Mouse (Mus musculus): Measurements from ENCODE around the gene Arid1b. TPM values are rescaled to one million over a fixed set of nuclear protein-coding genes. Genes with fewer than 3 reads are reported as not detected.

The Arid1b gene
- total RNA-seq, 2 experiments from 2014 or later = 15.2 to 23.0 TPM

DNA sequence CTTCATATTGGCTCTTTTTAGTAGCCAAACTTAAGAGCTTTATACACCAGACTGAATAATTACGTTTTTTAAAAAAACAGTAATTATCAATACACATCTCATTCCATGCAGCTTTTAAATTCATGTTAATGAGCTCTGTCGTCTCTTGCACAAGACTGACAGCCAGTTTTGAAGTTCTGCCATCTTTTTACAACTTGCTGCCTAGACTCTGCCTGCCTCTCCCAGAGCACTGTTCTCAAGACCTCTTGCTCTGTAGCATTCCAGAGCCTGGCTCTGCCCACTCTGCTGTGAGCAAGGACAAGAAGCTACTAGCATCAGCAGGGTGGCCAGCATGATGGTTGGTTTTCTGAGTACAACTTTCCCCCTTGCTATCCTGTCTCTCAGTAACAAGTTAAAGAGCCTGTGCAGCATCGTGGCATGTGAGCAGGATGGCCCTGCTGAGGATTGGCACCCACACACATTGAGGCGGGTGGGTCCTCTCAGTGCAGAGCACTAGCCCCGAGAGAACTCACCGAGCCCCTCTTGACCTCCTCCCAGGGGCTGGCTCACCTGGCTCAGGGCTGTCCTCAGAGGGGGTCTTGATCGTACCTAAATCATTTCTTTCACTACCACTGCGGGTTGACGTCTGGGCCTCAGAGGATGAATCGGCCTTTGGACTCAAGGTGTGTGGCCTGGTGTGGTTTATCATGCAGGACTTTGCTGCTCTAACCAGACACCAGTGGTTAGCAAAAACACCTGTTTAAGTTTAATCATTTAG, 209.4 kb downstream of the Arid1b start:
- ATAC-seq (ENCODE audit: poor library complexity, severe bottlenecking) = no peak

GRCm38 (mm10) chr17:5204103-5204665, 210.1 kb downstream of the Arid1b start:
- no peak for ATAC-seq (ENCODE audit: poor library complexity, severe bottlenecking)

DNA sequence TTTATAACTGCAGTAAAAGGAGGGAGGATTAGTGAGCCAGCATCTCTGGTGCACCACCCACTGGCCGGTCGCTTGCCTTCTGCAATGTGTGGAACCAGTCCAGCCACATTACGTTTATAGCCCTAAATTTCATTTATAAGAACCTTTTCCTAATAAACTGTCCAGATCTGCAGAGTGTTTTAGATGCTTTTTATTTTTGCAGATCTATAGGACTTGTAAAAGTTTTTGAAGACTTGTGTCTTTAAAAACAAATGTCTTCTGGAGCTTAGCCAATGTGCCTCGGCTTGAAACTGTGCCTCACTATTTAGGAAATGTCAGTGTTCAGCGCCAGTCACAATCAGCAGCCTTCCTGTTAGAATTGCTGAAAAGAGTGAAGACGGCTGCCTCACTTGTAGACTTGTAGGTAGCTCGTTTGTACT, 211.0 kb downstream of the Arid1b start:
- ATAC-seq (ENCODE audit: poor library complexity, severe bottlenecking) = no peak

- ATAC-seq (ENCODE audit: poor library complexity, severe bottlenecking) = peak; percentile 76
Observed at GRCm38 (mm10) chr17:5206731-5207130, 212.6 kb downstream of the Arid1b start.

- ATAC-seq (ENCODE audit: poor library complexity, severe bottlenecking) = no peak
Observed at GRCm38 (mm10) chr17:5207881-5208280, 213.7 kb downstream of the Arid1b start.

GRCm38 (mm10) chr17:5208362-5208761, 214.2 kb downstream of the Arid1b start:
- peak; percentile 27; the same call in 1 of the 2 replicates for ATAC-seq (ENCODE audit: poor library complexity, severe bottlenecking)

DNA sequence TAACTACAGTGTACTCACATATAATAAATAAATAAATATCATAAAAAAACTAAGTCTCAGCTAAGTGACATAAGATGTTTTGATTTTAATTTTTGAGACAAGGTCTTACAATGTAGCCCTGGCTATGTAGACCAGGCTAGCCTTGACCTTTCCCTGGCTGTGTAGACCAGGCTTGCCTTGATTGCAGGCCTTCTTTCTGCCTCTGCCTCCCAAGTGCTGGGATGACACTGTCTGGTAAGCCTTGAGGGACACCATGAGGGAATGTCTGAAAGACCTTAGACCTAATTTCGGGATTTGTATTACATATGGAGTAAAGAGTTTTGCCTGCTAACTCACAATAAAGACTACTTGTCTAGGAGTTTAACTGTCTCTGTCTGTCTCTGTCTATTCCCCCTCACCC, 214.9 kb downstream of the Arid1b start:
- ATAC-seq (ENCODE audit: poor library complexity, severe bottlenecking) = no peak

DNA sequence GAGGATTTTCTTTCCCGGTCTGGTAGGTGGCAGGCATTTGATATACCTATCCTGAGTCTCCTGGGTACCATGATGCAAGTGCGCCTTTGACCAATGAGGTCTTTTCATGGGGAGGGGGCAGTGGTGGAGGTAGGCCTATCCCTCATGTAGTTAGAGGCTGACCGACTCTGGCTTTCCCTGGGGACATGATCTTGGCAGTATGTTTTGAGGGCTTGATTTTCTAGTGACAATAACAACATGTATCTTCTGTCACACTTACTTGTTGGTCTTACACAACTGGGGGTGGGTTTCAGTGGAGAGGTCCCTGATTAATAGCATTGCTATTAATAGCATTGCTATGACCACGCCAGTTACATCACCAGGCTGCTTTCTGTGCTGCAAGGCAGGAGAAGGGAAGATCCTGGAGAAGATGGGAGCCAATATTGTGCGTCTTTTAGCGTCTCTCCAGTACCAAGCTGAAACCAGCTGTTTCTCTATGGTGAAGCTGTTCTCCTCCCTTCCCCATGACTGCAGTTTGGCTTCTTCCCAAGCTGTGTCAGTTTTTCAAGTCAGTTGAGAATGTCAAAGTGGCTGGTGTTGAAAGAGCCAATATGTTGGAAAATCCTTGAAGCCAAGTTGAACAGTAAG, 216.1 kb downstream of the Arid1b start:
- ATAC-seq (ENCODE audit: poor library complexity, severe bottlenecking) = no peak

GRCm38 (mm10) chr17:5210891-5211290, 216.8 kb downstream of the Arid1b start:
- peak; percentile 65 for ATAC-seq (ENCODE audit: poor library complexity, severe bottlenecking)

- ATAC-seq (ENCODE audit: poor library complexity, severe bottlenecking) = no peak
Observed at GRCm38 (mm10) chr17:5212166-5212565, 218.0 kb downstream of the Arid1b start.

DNA sequence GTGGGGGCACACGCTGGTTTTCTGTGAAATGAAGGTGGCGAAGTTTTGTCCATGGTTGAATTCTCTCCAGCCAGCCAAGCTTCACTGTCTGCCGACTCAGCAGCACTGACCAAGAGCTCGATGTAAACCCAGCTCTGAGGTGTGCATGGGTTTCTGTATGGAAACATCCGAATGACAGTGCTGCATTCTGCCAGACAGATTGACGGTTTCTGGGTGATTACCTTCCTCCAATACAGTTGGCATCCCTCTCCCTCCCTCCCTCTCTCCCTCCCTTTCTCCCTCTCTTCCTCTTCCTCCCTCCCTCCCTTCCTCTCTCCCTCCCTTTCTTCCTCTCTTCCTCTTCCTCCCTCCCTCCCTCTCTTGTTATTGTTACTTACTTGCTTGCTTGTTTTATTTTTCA, 219.3 kb downstream of the Arid1b start:
- no peak for ATAC-seq (ENCODE audit: poor library complexity, severe bottlenecking)

DNA sequence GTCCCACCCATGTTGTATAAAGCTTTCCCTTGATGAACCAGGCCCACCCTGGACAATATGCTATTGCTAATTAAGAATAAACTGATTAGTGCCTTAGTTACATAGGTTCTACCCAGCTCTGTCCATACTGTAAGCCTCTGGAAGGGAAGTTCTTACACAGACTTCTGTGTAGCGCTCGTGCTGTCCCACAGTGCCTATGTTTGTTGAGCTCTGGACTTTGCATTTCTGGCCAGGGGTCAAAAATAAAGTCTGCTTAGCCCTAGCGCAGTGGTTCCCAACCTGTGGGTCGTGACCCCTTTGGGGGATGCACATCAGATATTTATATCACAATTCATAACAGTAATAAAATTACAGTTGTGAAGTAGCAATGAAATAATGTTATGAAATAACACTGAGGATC, 221.2 kb downstream of the Arid1b start:
- no peak for ATAC-seq (ENCODE audit: poor library complexity, severe bottlenecking)

DNA sequence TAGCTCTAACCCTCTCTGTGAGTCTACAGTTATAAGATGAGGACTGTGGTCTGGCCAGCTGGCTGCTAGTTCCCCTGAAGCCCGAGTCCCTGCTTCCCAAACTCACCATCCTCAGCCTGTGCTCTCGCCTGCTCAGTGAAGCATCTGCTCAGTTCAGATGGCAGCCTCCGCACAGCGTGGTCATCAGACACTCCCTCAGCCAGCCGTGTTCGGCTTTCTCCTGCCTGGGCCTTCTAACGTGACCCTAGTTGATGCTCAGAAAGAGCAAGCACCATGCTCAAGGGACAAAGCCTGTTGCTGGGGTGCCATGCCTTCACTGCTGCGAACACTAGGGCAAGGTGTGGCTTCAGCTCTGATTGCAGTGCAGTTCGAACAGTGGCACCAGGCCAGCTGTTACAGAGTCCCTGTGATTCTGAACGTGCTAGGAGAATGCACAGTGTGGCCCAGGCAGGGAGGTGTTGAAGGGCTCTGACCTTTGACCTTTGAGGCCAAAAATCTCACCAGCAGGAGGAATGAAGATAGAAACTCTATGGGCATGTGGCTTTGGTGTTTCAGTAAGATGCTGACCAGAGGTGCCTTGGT, 222.9 kb downstream of the Arid1b start:
- ATAC-seq (ENCODE audit: poor library complexity, severe bottlenecking) = no peak

DNA sequence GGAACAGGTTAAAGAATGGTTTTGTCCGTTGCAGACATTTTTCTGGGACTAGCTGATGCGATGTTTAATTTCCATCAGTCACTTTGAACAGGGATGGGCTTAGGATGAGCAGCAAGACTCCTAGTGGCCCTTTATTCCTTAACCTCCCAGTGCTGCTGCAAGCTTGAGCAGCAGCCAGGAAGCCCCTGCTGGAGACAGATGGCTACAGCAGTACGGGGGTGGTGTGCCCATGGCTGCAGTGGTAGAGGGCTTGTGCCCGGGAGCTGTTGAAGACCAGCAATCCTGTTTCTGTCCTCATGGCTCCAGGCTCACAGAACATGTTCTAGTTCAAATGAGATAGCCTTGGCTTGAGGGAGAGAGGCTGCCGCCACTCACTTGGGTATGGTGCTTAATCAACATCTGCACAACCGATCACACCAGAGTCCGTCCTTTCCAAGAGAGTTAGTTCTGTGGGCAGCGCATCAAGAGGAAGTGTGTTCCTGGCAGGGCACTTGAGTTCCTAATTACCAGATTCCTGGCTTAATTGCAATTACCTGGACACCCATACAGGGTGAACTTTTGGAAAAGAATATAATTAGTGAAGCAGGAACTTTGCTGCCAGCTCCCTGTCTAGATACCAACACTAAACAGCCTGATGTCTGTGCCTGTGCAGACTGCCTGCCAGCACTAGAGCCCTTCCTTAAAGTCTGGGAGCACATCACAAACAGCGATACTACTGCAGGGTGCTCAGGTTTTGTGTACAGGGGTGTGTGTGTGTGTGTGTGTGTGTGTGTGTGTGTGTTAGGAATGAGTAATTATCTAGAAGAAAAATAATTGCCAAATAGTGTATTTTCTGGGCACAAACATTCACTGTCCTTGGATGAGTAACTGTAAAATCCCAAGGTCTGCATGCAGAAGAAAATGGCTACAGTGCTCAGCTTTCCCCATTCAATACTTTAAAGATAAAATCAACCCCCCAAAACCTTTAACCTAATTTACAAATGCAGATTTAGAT, 224.0 kb downstream of the Arid1b start:
- 0 out of 2 replicates have a peak, but pooled peaks have one; percentile 36 for ATAC-seq (ENCODE audit: poor library complexity, severe bottlenecking)

DNA sequence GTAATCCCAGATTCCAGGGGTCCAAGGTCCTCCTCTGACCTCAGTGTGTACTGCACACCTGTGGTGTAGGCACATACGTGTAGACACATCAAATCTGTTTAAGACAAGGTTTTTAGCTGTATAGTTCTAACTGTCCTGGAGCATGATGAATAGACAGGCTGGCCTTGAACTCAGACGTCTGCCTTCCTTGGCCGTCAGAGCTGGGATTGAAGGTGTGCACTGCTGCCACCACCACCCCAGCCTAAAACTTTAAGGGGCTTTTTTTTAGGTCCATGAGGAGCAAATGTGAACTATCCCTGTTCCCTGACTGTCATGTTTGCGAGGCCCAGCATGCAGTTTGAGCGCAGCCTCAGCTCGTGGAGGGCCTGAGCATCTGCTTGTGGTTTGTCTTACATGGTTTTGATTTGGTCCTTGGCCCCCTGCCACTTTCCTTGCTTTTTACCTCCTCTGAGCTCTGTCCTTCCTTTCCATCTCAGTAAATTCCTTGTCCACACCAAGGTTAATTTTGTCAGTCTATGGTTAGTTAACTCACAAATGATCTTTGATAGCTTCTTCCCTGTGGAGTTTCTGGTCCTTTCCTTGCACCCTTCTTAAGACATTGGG, 224.9 kb downstream of the Arid1b start:
- ATAC-seq (ENCODE audit: poor library complexity, severe bottlenecking) = no peak

GRCm38 (mm10) chr17:5221041-5221440, 226.9 kb downstream of the Arid1b start:
- no peak for ATAC-seq (ENCODE audit: poor library complexity, severe bottlenecking)

GRCm38 (mm10) chr17:5221558-5221957, 227.4 kb downstream of the Arid1b start:
- no peak for ATAC-seq (ENCODE audit: poor library complexity, severe bottlenecking)

GRCm38 (mm10) chr17:5222827-5223226, 228.7 kb downstream of the Arid1b start:
- no peak for ATAC-seq (ENCODE audit: poor library complexity, severe bottlenecking)

DNA sequence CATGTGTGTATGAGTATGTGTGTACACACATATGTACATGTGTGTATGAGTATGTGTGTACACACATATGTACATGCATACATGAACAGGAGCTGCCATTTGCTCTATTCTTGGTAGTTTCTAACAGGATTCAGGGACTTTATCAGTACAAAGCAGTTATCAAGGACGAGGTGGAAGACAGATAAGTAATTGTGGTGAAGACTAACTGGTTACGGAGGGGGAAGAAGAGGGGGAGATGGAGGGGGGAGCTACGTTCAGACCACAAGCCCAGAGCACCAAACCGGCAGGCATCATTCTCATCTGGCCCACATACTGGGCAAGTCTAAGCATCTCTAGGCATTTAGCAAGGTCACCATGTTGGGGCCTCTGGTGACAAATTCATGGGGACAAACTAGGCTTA, 230.8 kb downstream of the Arid1b start:
- ATAC-seq (ENCODE audit: poor library complexity, severe bottlenecking) = no peak; the same call in 1 of the 2 replicates

GRCm38 (mm10) chr17:5227136-5227535, 233.0 kb downstream of the Arid1b start:
- no peak for ATAC-seq (ENCODE audit: poor library complexity, severe bottlenecking)
